Mouse (Mus musculus): ENCODE measurements around the gene Trappc10. TPM values are rescaled to one million over a fixed set of nuclear protein-coding genes. Genes with fewer than 3 reads are reported as not detected.

Trappc10 gene
- polyA plus RNA-seq, 1 experiment, result 18.2 TPM

DNA sequence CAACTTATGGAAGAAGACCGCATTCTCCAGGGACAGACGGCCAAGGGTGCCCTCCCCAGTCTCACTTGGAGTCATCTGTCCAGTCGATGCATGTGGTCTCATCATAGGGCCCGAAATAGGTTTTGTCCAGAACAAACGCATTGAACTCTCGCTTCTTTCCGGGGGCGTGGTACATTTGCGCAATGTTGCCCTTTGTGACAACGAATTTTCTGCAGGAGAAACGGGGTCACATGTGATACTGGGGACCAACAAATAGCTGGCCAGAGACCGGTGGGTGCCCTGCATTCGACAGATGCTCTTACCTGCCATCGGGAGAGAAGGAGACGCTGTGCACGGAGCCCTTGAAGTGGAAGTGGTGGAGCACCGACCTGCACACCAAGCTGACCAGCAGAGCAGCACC is 62.1 kb downstream of the Trappc10 start:
- peaks cover 19% of the 10 kb centered on the region for H3K79me3 ChIP-seq (ENCODE audit: low read depth)
- TF ChIP-seq MYOD1 (IDR thresholded peaks at IDR 0.05; ENCODE audit: control insufficient read depth, insufficient read length, low read depth) (no peak), USF1 (IDR thresholded peaks at IDR 0.05; ENCODE audit: low read depth) (no peak), MAX (IDR thresholded peaks at IDR 0.05) (no peak), CTCF (IDR thresholded peaks at IDR 0.05; ENCODE audit: control insufficient read depth, insufficient read depth, insufficient read length) (no peak), FOSL1 (IDR thresholded peaks at IDR 0.05; ENCODE audit: insufficient read depth, low read length, poor library complexity, severe bottlenecking) (no peak), CEBPB (IDR thresholded peaks at IDR 0.05; ENCODE audit: low read depth) (no peak), MYOG (IDR thresholded peaks at IDR 0.05; ENCODE audit: control insufficient read depth, extremely low read depth, insufficient read length) (no peak)
- H3K4me3 ChIP-seq (ENCODE audit: insufficient read depth, poor library complexity, severe bottlenecking), result no peak overlapping the region
- peaks cover 25% of the 10 kb centered on the region for H3K79me2 ChIP-seq (ENCODE audit: control insufficient read depth, insufficient read depth)
- no peaks in the 10 kb centered on the region for H3K27me3 ChIP-seq (ENCODE audit: control insufficient read depth, insufficient read depth, insufficient read length)
- H3K36me3 ChIP-seq (ENCODE audit: control insufficient read depth, insufficient read depth), result peaks cover 63% of the 10 kb centered on the region
- H3ac ChIP-seq (ENCODE audit: control insufficient read depth, insufficient read length, low read depth), result no peak overlapping the region

DNA sequence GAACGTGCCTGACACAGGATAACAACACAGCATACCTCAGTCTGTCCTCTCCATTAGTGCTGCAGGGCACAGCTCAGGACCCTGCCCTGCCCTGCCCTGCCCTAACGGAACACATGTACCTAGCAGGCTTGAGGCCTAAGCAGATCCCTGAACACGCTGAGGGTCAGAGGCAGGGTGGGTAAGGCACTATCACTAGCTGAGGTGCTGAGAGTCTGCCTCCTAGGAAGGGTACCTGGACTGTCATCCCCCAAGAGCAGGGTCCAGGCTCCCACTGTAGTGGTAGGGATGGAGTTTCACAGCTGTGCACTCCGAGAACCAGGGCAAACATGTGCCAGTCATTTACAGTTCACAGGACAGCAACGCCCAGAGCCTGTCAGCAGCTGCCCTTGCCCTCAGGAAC is 70.0 kb downstream of the Trappc10 start:
- no peak for TF ChIP-seq FOSL1 (IDR thresholded peaks at IDR 0.05; ENCODE audit: insufficient read depth, low read length, poor library complexity, severe bottlenecking)
- TF ChIP-seq CEBPB (IDR thresholded peaks at IDR 0.05; ENCODE audit: low read depth), result no peak
- no peak for TF ChIP-seq MYOD1 (IDR thresholded peaks at IDR 0.05; ENCODE audit: control insufficient read depth, insufficient read length, low read depth)
- no peak for TF ChIP-seq USF1 (IDR thresholded peaks at IDR 0.05; ENCODE audit: low read depth)
- TF ChIP-seq MAX (IDR thresholded peaks at IDR 0.05), result no peak
- TF ChIP-seq CTCF (IDR thresholded peaks at IDR 0.05; ENCODE audit: control insufficient read depth, insufficient read depth, insufficient read length), result no peak
- Histone ChIP-seq H3K79me2 (ENCODE audit: control insufficient read depth, insufficient read depth) (no peaks in the 10 kb centered on the region), H3K36me3 (ENCODE audit: control insufficient read depth, insufficient read depth) (peaks cover 93% of the 10 kb centered on the region), H3K4me3 (ENCODE audit: insufficient read depth, poor library complexity, severe bottlenecking) (no peak overlapping the region), H3ac (ENCODE audit: control insufficient read depth, insufficient read length, low read depth) (no peak overlapping the region), H3K27me3 (ENCODE audit: control insufficient read depth, insufficient read depth, insufficient read length) (no peaks in the 10 kb centered on the region), H3K79me3 (ENCODE audit: low read depth) (no peaks in the 10 kb centered on the region)

DNA sequence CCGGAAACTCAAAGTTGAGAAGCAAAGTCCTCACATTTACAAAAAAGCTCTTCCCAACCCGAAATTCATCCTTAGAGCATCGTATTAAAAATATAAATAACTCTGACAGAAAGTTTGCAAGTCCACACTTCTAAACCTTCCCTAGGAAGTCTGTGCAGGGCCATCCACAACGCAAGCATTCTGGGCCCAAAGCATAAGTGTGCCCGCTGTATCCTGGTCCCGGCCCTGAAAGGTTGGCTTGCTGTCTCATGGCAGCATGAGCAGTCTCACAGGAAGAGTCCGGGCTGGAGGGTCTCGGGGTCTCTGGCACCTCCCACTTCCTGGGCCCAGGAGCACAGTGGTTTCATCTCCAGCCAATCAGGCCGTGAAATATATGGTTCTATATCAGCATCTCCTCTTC is 72.9 kb downstream of the Trappc10 start:
- H3K27me3 ChIP-seq (ENCODE audit: control insufficient read depth, insufficient read depth, insufficient read length), result no peaks in the 10 kb centered on the region
- H3K4me3 ChIP-seq (ENCODE audit: insufficient read depth, poor library complexity, severe bottlenecking), result no peak overlapping the region
- TF ChIP-seq CTCF (IDR thresholded peaks at IDR 0.05; ENCODE audit: control insufficient read depth, insufficient read depth, insufficient read length), result no peak
- TF ChIP-seq MYOD1 (IDR thresholded peaks at IDR 0.05; ENCODE audit: control insufficient read depth, insufficient read length, low read depth), result no peak
- no peak for TF ChIP-seq USF1 (IDR thresholded peaks at IDR 0.05; ENCODE audit: low read depth)
- TF ChIP-seq CEBPB (IDR thresholded peaks at IDR 0.05; ENCODE audit: low read depth), result no peak
- TF ChIP-seq MAX (IDR thresholded peaks at IDR 0.05), result no peak
- no peak for TF ChIP-seq MYOG (IDR thresholded peaks at IDR 0.05; ENCODE audit: control insufficient read depth, extremely low read depth, insufficient read length)
- no peak for TF ChIP-seq FOSL1 (IDR thresholded peaks at IDR 0.05; ENCODE audit: insufficient read depth, low read length, poor library complexity, severe bottlenecking)
- H3K79me3 ChIP-seq (ENCODE audit: low read depth), result no peaks in the 10 kb centered on the region
- no peak overlapping the region for H3ac ChIP-seq (ENCODE audit: control insufficient read depth, insufficient read length, low read depth)
- peaks cover 8% of the 10 kb centered on the region for H3K79me2 ChIP-seq (ENCODE audit: control insufficient read depth, insufficient read depth)
- H3K36me3 ChIP-seq (ENCODE audit: control insufficient read depth, insufficient read depth), result peaks cover 64% of the 10 kb centered on the region

DNA sequence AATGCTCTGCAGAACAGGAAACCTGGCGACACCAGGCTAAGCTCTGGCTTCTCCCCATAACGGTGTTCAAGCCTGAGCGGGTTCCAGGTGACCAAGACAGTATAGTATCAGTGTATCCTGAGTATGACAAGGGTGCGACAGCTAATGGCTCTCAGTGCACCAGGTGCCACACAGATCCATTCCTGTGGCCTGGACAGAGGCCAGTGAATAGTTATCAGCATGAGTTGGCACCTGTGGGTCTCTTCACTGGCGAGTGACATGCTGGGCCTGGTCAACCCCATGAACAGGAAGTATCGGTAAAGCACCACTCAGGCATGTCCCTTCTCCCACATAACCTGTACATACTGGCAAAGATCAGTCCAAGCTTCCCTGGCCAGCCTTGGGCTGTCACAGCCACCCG is 73.4 kb downstream of the Trappc10 start:
- TF ChIP-seq MYOD1 (IDR thresholded peaks at IDR 0.05; ENCODE audit: control insufficient read depth, insufficient read length, low read depth) (no peak), CTCF (IDR thresholded peaks at IDR 0.05; ENCODE audit: control insufficient read depth, insufficient read depth, insufficient read length) (no peak)
- H3K27me3 ChIP-seq (ENCODE audit: control insufficient read depth, insufficient read depth, insufficient read length), result no peaks in the 10 kb centered on the region
- peaks cover 8% of the 10 kb centered on the region for H3K79me2 ChIP-seq (ENCODE audit: control insufficient read depth, insufficient read depth)
- H3ac ChIP-seq (ENCODE audit: control insufficient read depth, insufficient read length, low read depth), result no peak overlapping the region
- H3K4me3 ChIP-seq (ENCODE audit: insufficient read depth, poor library complexity, severe bottlenecking), result no peak overlapping the region
- no peaks in the 10 kb centered on the region for H3K79me3 ChIP-seq (ENCODE audit: low read depth)
- peaks cover 59% of the 10 kb centered on the region for H3K36me3 ChIP-seq (ENCODE audit: control insufficient read depth, insufficient read depth)

DNA sequence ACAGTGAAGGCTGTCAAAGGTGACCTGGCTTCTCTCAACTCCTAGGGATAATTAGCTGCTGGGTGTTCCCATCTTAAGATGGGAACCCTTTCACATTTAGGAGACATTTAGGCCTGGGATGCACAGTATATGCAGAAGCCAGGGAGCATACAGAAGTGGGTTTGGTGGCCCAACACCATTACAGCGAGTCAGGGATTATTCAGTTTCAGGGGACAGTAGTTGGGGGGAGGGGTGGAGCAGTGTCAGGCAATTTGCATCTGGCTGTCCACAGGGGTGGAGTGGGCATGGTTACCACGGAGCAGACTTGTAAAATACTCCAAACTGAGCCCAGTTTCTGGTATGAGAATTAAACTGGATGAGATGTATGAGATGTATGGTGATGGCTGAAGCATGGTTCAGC is 74.0 kb downstream of the Trappc10 start:
- Histone ChIP-seq H3K27me3 (ENCODE audit: control insufficient read depth, insufficient read depth, insufficient read length) (no peaks in the 10 kb centered on the region), H3K79me2 (ENCODE audit: control insufficient read depth, insufficient read depth) (peaks cover 8% of the 10 kb centered on the region), H3K36me3 (ENCODE audit: control insufficient read depth, insufficient read depth) (peaks cover 53% of the 10 kb centered on the region), H3K79me3 (ENCODE audit: low read depth) (no peaks in the 10 kb centered on the region), H3ac (ENCODE audit: control insufficient read depth, insufficient read length, low read depth) (no peak overlapping the region), H3K4me3 (ENCODE audit: insufficient read depth, poor library complexity, severe bottlenecking) (no peak overlapping the region)
- TF ChIP-seq USF1 (IDR thresholded peaks at IDR 0.05; ENCODE audit: low read depth), result no peak
- no peak for TF ChIP-seq CTCF (IDR thresholded peaks at IDR 0.05; ENCODE audit: control insufficient read depth, insufficient read depth, insufficient read length)
- TF ChIP-seq FOSL1 (IDR thresholded peaks at IDR 0.05; ENCODE audit: insufficient read depth, low read length, poor library complexity, severe bottlenecking), result no peak
- TF ChIP-seq MAX (IDR thresholded peaks at IDR 0.05), result no peak
- no peak for TF ChIP-seq CEBPB (IDR thresholded peaks at IDR 0.05; ENCODE audit: low read depth)
- TF ChIP-seq MYOG (IDR thresholded peaks at IDR 0.05; ENCODE audit: control insufficient read depth, extremely low read depth, insufficient read length), result no peak
- TF ChIP-seq MYOD1 (IDR thresholded peaks at IDR 0.05; ENCODE audit: control insufficient read depth, insufficient read length, low read depth), result no peak

DNA sequence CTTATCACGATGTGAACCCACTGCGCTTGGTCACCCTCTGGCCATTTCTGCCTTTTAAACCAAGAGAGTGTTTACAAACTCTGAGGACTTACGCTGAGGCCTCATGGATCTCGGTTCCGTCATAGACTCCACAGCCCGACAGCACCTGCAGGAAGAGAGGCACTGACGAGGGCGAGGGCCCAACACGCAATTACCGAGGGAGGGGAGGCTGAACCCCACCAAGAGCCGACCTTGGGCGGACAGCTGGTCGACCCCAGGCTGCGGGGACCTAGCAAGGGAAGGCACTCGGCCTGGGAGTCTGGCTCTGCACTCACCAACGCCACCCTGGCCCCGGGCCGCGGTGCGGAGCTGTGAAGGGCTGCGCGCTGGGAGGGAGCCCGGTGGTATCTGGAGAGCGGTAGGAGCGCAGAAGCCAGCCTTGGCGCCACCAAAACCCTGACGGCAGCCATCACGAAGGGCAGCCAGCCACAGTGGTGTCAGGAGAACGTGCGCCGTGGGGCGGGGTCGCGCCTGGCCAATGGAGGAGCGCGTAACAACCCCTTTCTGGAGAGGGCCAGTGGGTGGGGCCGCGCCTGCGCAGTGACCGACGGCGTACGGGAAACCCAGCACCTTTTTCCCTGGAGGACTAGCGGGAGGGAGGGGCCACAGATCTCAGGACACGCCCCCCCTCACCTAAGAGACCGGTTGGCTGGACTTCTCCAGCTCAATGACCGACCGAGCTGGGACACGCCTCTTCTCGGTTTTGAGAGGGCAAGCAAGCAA is 75.0 kb downstream of the Trappc10 start, which contains the start of gene D10Jhu81e:
Gene D10Jhu81e, minus strand, starts transcription at position 502 of the 762 bp plus-strand sequence.
- Histone ChIP-seq H3K36me3 (ENCODE audit: control insufficient read depth, insufficient read depth) (peaks cover 43% of the 10 kb centered on the region), H3K79me3 (ENCODE audit: low read depth) (no peaks in the 10 kb centered on the region), H3ac (ENCODE audit: control insufficient read depth, insufficient read length, low read depth) (peak within 1 kb of the TSS; percentile 92), H3K27me3 (ENCODE audit: control insufficient read depth, insufficient read depth, insufficient read length) (no peaks in the 10 kb centered on the region), H3K4me3 (ENCODE audit: insufficient read depth, poor library complexity, severe bottlenecking) (peak within 1 kb of the TSS; percentile 59), H3K79me2 (ENCODE audit: control insufficient read depth, insufficient read depth) (peaks cover 8% of the 10 kb centered on the region)
- TF ChIP-seq MYOG (IDR thresholded peaks at IDR 0.05; ENCODE audit: control insufficient read depth, extremely low read depth, insufficient read length), result no peak
- no peak for TF ChIP-seq CTCF (IDR thresholded peaks at IDR 0.05; ENCODE audit: control insufficient read depth, insufficient read depth, insufficient read length)
- TF ChIP-seq MAX (IDR thresholded peaks at IDR 0.05), result peak; percentile 53
- no peak for TF ChIP-seq USF1 (IDR thresholded peaks at IDR 0.05; ENCODE audit: low read depth)
